Mouse (Mus musculus) C2C12 (cell line): ENCODE measurements around the gene Mamdc4. TPM values are rescaled to one million over a fixed set of nuclear protein-coding genes. Genes with fewer than 3 reads are reported as not detected.
"Not testable (repeated sequence)": the region's sequence is repeated elsewhere in the genome, so short reads cannot be mapped to it uniquely, and the experiment has no call there.

ENCODE experiments used
- H3K27me3 ChIP-seq: one replicate; pipeline ENCODE4 v1.6.1; 2011; ENCODE audit not compliant: control insufficient read depth, insufficient read depth, insufficient read length
- H3K36me3 ChIP-seq: one replicate; pipeline ENCODE4 v1.6.1; 2011; ENCODE audit not compliant: control insufficient read depth, insufficient read depth
- H3K4me3 ChIP-seq: one replicate; pipeline ENCODE4 v1.5.1; 2011; ENCODE audit warnings: mild to moderate bottlenecking, control low read depth; ENCODE audit not compliant: poor library complexity, insufficient read depth, severe bottlenecking
- H3K79me2 ChIP-seq: one replicate; pipeline ENCODE4 v1.6.1; 2011; ENCODE audit not compliant: control insufficient read depth, insufficient read depth
- H3K79me3 ChIP-seq: one replicate; pipeline ENCODE4 v1.6.1; 2011; ENCODE audit warnings: low read depth, control low read depth
- H3ac ChIP-seq: one replicate; pipeline ENCODE3; 2011; ENCODE audit warnings: low read depth; ENCODE audit not compliant: control insufficient read depth, insufficient read length
- CEBPB ChIP-seq: IDR thresholded peaks from one replicate; pipeline ENCODE4 v1.6.1; 2011; ENCODE audit warnings: low read depth, mild to moderate bottlenecking, control low read depth, moderate library complexity
- CTCF ChIP-seq: IDR thresholded peaks from one replicate; pipeline ENCODE4 v1.5.1; 2011; ENCODE audit not compliant: control insufficient read depth, insufficient read depth, insufficient read length
- FOSL1 ChIP-seq: IDR thresholded peaks from one replicate; pipeline ENCODE4 v1.8.0; 2011; ENCODE audit warnings: mild to moderate bottlenecking, low read length; ENCODE audit not compliant: poor library complexity, insufficient read depth, severe bottlenecking
- MAX ChIP-seq: IDR thresholded peaks from one replicate; pipeline ENCODE4 v1.6.1; 2011; ENCODE audit warnings: mild to moderate bottlenecking, control low read depth
- MYOD1 ChIP-seq: IDR thresholded peaks from one replicate; pipeline ENCODE4 v1.6.1; 2011; ENCODE audit warnings: low read depth; ENCODE audit not compliant: control insufficient read depth, insufficient read length
- MYOG ChIP-seq: IDR thresholded peaks from one replicate; pipeline ENCODE4 v1.6.1; 2011; ENCODE audit not compliant: control insufficient read depth, insufficient read length; ENCODE audit errors: extremely low read depth
- USF1 ChIP-seq: IDR thresholded peaks from one replicate; pipeline ENCODE4 v1.6.1; 2011; ENCODE audit warnings: low read depth, mild to moderate bottlenecking, control low read depth, moderate library complexity
- polyA plus RNA-seq: library from polyadenylated mRNA; unstranded; fragments of >200 nt; fragmentation: generic; extraction: Trizol; gene quantifications from one replicate; pipeline ENCODE4 v1.2.1, GENCODE M21; 2012; ENCODE audit warnings: missing spikeins

The Mamdc4 gene
- polyA plus RNA-seq, 1 experiment, result 5.7 TPM

DNA sequence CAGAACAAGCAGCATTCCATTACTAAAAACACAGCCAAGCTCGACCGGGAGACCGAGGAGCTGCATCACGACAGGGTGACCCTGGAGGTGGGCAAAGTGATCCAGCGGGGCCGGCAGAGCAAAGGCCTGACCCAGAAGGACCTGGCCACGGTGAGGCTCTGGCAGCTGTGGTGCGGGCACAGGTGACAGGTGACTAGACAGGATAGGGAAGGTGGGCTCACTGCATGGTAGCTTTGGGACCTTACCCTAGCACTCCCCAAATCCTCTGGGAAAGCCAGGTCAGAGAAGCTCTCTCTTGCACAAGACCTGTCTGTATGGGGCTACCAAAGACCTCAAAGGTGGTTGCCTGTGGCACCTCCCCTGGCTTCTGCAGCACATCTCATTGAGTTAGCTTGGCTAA lies 14.1 kb downstream of the Mamdc4 start:
- Histone ChIP-seq H3K36me3 (peaks cover 59% of the 10 kb centered on the region), H3K79me3 (peaks cover 25% of the 10 kb centered on the region), H3K4me3 (no peak overlapping the region), H3ac (no peak overlapping the region), H3K27me3 (no peaks in the 10 kb centered on the region), H3K79me2 (peaks cover 49% of the 10 kb centered on the region)
- TF ChIP-seq MAX (no peak), FOSL1 (no peak), USF1 (no peak), MYOG (no peak), CTCF (no peak), CEBPB (no peak), MYOD1 (no peak)

- Histone ChIP-seq H3ac (no peak overlapping the region), H3K4me3 (peak overlapping the region; percentile 98), H3K36me3 (peaks cover 43% of the 10 kb centered on the region), H3K79me3 (peaks cover 25% of the 10 kb centered on the region), H3K79me2 (peaks cover 49% of the 10 kb centered on the region), H3K27me3 (no peaks in the 10 kb centered on the region)
- TF ChIP-seq MAX, result no peak
- no peak for TF ChIP-seq MYOG
- TF ChIP-seq USF1, result no peak
- TF ChIP-seq FOSL1, result no peak
- TF ChIP-seq MYOD1, result no peak
- TF ChIP-seq CEBPB, result no peak
- TF ChIP-seq CTCF, result no peak
Measured at GRCm38 (mm10) chr2:25558774-25559173, 15.9 kb downstream of the Mamdc4 start.

DNA sequence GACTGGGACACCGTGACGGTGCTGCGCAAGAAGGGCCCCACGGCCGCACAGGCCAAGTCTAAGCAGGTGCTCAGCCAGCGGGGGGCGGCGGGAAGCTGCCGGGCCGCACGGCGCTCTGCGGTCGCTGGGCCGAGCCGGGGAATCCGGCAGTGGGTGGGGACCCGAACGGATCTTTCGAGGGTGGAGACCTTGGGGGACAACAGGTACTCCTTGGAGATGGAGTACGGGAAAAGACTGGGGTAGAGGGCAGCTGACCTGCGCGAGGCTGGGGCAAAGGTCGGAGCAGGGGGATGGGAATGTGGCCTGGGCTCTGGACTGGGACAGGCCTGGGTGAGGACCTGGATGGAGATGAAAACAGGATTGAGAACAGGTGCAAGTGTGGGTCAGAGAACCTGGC lies 16.7 kb downstream of the Mamdc4 start:
- peak overlapping the region; percentile 87 for H3ac ChIP-seq
- H3K36me3 ChIP-seq, result peaks cover 35% of the 10 kb centered on the region
- no peak for TF ChIP-seq FOSL1
- no peak for TF ChIP-seq MAX
- no peak for TF ChIP-seq CTCF
- no peak for TF ChIP-seq MYOG
- TF ChIP-seq USF1, result no peak
- no peak for TF ChIP-seq MYOD1
- TF ChIP-seq CEBPB, result no peak
- H3K27me3 ChIP-seq, result no peaks in the 10 kb centered on the region
- peaks cover 25% of the 10 kb centered on the region for H3K79me3 ChIP-seq
- H3K4me3 ChIP-seq, result peak overlapping the region; percentile 98
- peaks cover 49% of the 10 kb centered on the region for H3K79me2 ChIP-seq

- Histone ChIP-seq H3K79me3 (peaks cover 25% of the 10 kb centered on the region), H3ac (peak within 1 kb of the TSS; percentile 87), H3K36me3 (peaks cover 32% of the 10 kb centered on the region), H3K79me2 (peaks cover 49% of the 10 kb centered on the region), H3K27me3 (no peaks in the 10 kb centered on the region), H3K4me3 (peak within 1 kb of the TSS; percentile 98)
- TF ChIP-seq CTCF (no peak), USF1 (no peak), MYOD1 (no peak), CEBPB (no peak), MAX (no peak), MYOG (no peak), FOSL1 (no peak)
Measured at GRCm38 (mm10) chr2:25557221-25557963, 17.3 kb downstream of the Mamdc4 start, which contains the start of gene Edf1. Edf1 (plus strand) TSS chr2:25557847.

DNA sequence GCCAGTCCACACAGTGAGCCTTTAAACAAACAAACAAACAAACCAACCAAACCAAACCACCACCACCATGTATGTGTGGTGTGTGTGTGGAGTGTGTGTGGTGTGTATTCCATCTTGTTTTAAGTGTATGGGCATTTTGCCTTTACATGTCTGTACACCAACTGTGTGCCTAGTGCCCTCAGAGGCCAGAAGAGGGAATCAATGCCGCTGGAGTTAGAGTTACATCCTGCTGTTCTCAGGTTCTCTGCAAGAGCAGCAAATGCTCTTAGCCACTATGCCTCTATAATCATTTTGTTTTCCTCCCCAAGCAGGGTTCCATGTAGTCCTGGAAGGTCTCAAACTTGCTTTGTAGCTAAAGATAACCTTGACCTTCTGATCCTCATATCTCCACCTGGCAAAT lies 18.3 kb downstream of the Mamdc4 start:
- Histone ChIP-seq H3K36me3 (peaks cover 23% of the 10 kb centered on the region), H3K79me2 (peaks cover 44% of the 10 kb centered on the region), H3K79me3 (peaks cover 25% of the 10 kb centered on the region), H3ac (no peak overlapping the region), H3K27me3 (no peaks in the 10 kb centered on the region), H3K4me3 (no peak overlapping the region)
- no peak for TF ChIP-seq MAX
- TF ChIP-seq USF1, result no peak
- no peak for TF ChIP-seq CEBPB
- TF ChIP-seq CTCF, result no peak
- no peak for TF ChIP-seq MYOG
- TF ChIP-seq FOSL1, result no peak
- TF ChIP-seq MYOD1, result no peak

DNA sequence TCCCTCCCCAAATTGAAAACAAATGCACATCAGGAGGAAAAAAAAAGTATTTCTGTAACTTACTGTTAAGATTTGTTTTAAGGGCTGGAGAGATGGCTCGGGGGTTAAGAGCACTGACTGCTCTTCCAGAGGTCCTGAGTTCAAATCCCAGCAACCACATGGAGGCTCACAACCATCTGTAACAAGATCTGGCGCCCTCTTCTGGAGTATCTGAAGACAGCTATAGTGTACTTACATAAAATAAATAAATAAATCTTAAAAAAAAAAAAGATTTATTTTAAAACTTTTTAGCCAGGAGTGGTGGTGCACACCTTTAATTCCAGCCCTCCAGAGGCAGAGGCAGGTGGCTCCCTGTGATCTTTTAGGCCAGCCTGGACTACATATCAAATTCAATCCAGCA lies 19.2 kb downstream of the Mamdc4 start:
- peaks cover 37% of the 10 kb centered on the region for H3K79me2 ChIP-seq
- H3K36me3 ChIP-seq, result peaks cover 15% of the 10 kb centered on the region
- not testable (repeated sequence) for H3K4me3 ChIP-seq, H3K27me3 ChIP-seq, H3ac ChIP-seq
- peaks cover 25% of the 10 kb centered on the region for H3K79me3 ChIP-seq

GRCm38 (mm10) chr2:25553171-25553786 lies 21.4 kb downstream of the Mamdc4 start:
- H3K79me2 ChIP-seq, result peaks cover 15% of the 10 kb centered on the region
- H3ac ChIP-seq, H3K79me3 ChIP-seq, H3K27me3 ChIP-seq, H3K4me3 ChIP-seq, H3K36me3 ChIP-seq: not testable (repeated sequence)
